Mouse (Mus musculus): ENCODE results near the gene Pdzrn3. TPM values are rescaled to one million over a fixed set of nuclear protein-coding genes. Genes with fewer than 3 reads are reported as not detected.

Pdzrn3 gene
- total and polyA plus RNA-seq, 3 experiments, result 0.08 TPM; not detected in 2

GRCm38 (mm10) chr6:101276261-101276660 is 101.4 kb downstream of the Pdzrn3 start:
- Histone ChIP-seq H3K9me3 (replicated peaks; ENCODE audit: insufficient read depth, low read length) (no peaks in the 10 kb centered on the region), H3K27me3 (ENCODE audit: control insufficient read depth in 1 of 2, insufficient read depth in 2 of 2, low read length in 2 of 2) (no peaks in the 10 kb centered on the region), H3K9ac (ENCODE audit: control insufficient read depth, low read depth, low read length, poor library complexity, severe bottlenecking) (no peak overlapping the region), H3K4me1 (ENCODE audit: control insufficient read depth in 1 of 2, insufficient read depth in 2 of 2, low read length in 2 of 2) (peaks cover 9 to 20% of the 10 kb centered on the region in 2 experiments), H3K27ac (ENCODE audit: control insufficient read depth, low read depth, low read length) (no peak overlapping the region), H3K79me2 (ENCODE audit: control insufficient read depth, insufficient read depth, low read length, poor library complexity) (no peaks in the 10 kb centered on the region), H3K4me3 (ENCODE audit: control insufficient read depth in 1 of 2, insufficient read depth in 1 of 2, low read depth in 2 of 2, low read length in 2 of 2) (no peak overlapping the region), H3K36me3 (ENCODE audit: control insufficient read depth in 1 of 2, insufficient read depth in 2 of 2, low read length in 2 of 2) (peaks cover 0 to 15% of the 10 kb centered on the region in 2 experiments; a peak in 2 of 4 replicates)
- TF ChIP-seq UBTF (IDR thresholded peaks at IDR 0.05; ENCODE audit: borderline replicate concordance, insufficient read depth, low read depth, low read length) (no peak), MEF2A (IDR thresholded peaks at IDR 0.05; ENCODE audit: extremely low read depth, insufficient replicate concordance, low read depth, low read length, poor library complexity, severe bottlenecking) (no peak), TBP (IDR thresholded peaks at IDR 0.05; ENCODE audit: low read depth, low read length) (no peak), MAX (IDR thresholded peaks at IDR 0.05; ENCODE audit: low read length) (no peak), MYC (IDR thresholded peaks at IDR 0.05; ENCODE audit: low read depth, low read length) (no peak), HCFC1 (IDR thresholded peaks at IDR 0.05; ENCODE audit: low read depth, low read length) (no peak), ZC3H11A (IDR thresholded peaks at IDR 0.05; ENCODE audit: low read depth, low read length) (no peak), NELFE (IDR thresholded peaks at IDR 0.05; ENCODE audit: low read depth, low read length) (no peak), SMC3 (IDR thresholded peaks at IDR 0.05; ENCODE audit: low read depth, low read length) (no peak), TAL1 (IDR thresholded peaks at IDR 0.05; ENCODE audit: low read length) (no peak), E2F4 (IDR thresholded peaks at IDR 0.05; ENCODE audit: borderline replicate concordance, low read depth, low read length) (no peak), KAT2A (conservative IDR thresholded peaks at IDR 0.05; ENCODE audit: low read depth, low read length) (no peak), TCF12 (IDR thresholded peaks at IDR 0.05; ENCODE audit: low read depth, low read length) (no peak), EP300 (IDR thresholded peaks at IDR 0.05; ENCODE audit: low read depth in 1 of 2, low read length in 2 of 2) (no peak), POLR2AphosphoS5 (IDR thresholded peaks at IDR 0.05; ENCODE audit: borderline replicate concordance, low read depth, low read length) (no peak), MXI1 (IDR thresholded peaks at IDR 0.05; ENCODE audit: low read depth, low read length) (no peak), NRF1 (IDR thresholded peaks at IDR 0.05; ENCODE audit: insufficient read depth, low read depth, low read length, poor library complexity, severe bottlenecking) (no peak), ZMIZ1 (IDR thresholded peaks at IDR 0.05; ENCODE audit: low read depth, low read length) (no peak)
- no peak for DNase-seq (ENCODE audit: low read depth, low spot score)

DNA sequence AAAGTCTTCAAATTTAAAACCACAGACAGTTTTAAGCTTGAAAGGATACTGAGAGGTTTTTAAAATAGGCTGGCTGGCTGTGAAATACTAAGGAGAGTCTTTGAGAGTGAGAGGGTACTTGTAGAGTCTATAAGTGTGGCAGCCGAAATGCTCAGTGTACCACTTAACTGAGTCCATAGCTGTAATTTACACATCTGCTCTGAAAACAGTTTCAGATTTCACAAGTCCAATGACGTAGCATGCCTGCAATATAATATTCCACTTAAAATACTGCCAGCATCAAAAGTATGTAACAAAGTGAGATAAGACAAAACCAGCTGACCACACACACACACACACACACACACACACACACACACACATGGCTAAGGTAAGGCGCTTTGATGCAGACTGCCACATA is 101.9 kb downstream of the Pdzrn3 start:
- peaks cover 0 to 19% of the 10 kb centered on the region in 2 experiments; a peak in 2 of 4 replicates for H3K36me3 ChIP-seq (ENCODE audit: control insufficient read depth in 1 of 2, insufficient read depth in 2 of 2, low read length in 2 of 2)
- no peak overlapping the region for H3K9ac ChIP-seq (ENCODE audit: control insufficient read depth, low read depth, low read length, poor library complexity, severe bottlenecking)
- no peak for DNase-seq (ENCODE audit: low read depth, low spot score)
- no peak overlapping the region for H3K27ac ChIP-seq (ENCODE audit: control insufficient read depth, low read depth, low read length)
- no peaks in the 10 kb centered on the region for H3K79me2 ChIP-seq (ENCODE audit: control insufficient read depth, insufficient read depth, low read length, poor library complexity)
- no peaks in the 10 kb centered on the region for H3K9me3 ChIP-seq (replicated peaks; ENCODE audit: insufficient read depth, low read length)
- TF ChIP-seq ZMIZ1 (IDR thresholded peaks at IDR 0.05; ENCODE audit: low read depth, low read length) (no peak), POLR2A (IDR thresholded peaks at IDR 0.05; ENCODE audit: control insufficient read depth in 1 of 2, insufficient read depth in 1 of 2, low read depth in 1 of 2, low read length in 2 of 2, poor library complexity in 1 of 2) (no peak), GATA1 (IDR thresholded peaks at IDR 0.05; ENCODE audit: low read depth, low read length) (no peak), POLR2AphosphoS5 (IDR thresholded peaks at IDR 0.05; ENCODE audit: borderline replicate concordance, low read depth, low read length) (no peak), JUND (IDR thresholded peaks at IDR 0.05; ENCODE audit: low read depth, low read length) (no peak), TAL1 (IDR thresholded peaks at IDR 0.05; ENCODE audit: low read length) (no peak), ETS1 (IDR thresholded peaks at IDR 0.05; ENCODE audit: low read depth, low read length) (no peak)
- H3K4me1 ChIP-seq (ENCODE audit: control insufficient read depth in 1 of 2, insufficient read depth in 2 of 2, low read length in 2 of 2), result peaks cover 13 to 20% of the 10 kb centered on the region in 2 experiments
- H3K4me3 ChIP-seq (ENCODE audit: control insufficient read depth in 1 of 2, insufficient read depth in 1 of 2, low read depth in 2 of 2, low read length in 2 of 2), result no peak overlapping the region
- H3K27me3 ChIP-seq (ENCODE audit: control insufficient read depth in 1 of 2, insufficient read depth in 2 of 2, low read length in 2 of 2), result no peaks in the 10 kb centered on the region
